Mouse (Mus musculus) kidney, adult 9 months (tissue): ENCODE measurements around the gene Birc5.

Source experiments
- DNase-seq: peaks from one replicate; pipeline ENCODE4 v3.0.0; 2022

Birc5 gene

DNA sequence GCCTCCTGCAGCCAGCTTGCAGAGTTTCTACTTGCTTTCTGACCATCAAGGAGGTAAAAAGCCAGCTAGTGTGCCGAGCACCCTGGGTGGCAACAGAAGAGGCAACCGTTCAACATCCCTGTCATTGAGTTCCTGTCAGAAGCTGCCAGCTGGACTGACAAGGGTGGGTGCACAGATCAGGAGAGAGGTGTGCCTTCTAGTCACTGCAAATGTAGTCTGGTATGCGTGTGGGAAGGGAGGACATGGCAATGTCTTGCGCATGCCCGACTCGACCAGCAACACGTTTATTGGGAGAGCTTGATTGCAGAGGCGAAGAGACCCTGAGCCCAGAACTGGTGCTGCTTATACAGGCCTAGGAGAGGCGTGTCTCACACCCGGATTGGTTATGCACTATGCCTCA is 8.4 kb downstream of the Birc5 start:
- DNase-seq, result no peak

DNA sequence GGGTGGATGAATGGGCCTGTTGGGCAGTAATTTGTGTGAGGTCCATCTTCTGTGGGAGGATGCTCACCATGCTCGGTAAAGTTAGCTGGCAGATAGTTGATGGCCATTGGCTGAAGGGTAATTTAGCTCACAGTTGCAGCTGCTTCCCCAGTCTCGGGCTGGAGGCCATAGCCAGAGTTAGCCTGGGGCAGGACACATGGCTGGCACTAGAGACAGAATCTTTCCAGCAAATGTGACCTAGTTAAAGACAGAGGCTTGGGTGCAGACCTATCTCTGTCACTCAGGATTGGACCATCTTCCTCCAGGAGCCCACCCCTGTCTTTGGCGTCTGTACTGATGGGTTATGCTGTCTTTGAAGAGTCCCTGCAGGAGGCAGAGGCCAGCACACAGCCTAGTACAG is 9.3 kb downstream of the Birc5 start:
- DNase-seq, result no peak

DNA sequence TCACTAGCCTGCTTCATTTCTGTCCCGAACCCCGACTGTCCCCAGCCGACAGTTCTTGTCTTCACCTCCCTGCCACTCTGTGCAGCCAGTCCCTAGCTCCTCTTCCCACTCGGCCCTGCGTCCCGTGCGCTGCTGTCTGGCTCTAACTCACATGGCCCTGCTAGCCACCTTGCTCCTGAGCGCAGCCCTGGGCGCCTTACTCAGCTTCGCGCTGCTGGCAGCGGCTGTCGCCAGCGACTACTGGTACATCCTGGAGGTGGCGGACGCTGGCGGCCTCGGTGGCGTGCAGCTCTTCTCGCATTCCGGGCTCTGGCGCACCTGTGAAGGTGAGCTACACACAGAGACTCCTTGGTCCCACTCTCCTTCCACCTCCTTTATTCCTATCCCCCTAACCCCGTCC is 11.6 kb downstream of the Birc5 start, which contains the start of gene Tmem235:
Gene Tmem235 (plus strand): TSS at position 152 of the 400 bp plus-strand sequence.
- DNase-seq, result no peak

DNA sequence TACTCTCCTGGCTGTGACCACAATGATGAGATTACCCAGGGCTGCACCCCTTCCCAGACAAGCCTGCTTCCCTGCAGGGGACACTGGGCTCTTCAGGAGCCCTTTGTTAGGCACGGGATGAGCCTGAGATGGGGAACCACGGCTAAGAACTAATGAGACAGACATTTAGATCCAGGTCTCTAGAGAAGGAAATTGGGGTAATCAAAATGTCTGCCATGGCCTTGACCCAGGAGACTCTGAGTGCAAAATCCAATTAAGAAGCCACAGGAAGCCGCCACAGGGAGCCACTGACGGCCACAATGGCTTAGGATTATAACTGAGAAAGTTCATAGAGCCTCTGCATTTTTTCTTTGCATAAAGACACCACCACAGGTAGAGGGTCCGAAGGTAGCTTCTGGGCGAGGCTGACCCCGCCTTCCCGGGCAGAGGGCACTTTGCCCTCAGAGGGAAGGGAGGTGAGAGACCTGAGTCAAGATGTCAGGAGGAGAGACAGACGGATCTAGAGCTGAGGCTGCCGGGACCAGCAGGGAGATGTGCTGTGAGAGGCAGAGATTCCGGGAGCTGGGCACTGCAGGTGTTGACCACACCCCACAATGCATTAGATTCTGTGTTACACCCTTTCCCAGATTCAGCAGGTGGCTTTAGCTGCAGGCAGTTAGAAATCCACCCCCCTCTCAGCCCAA is 14.3 kb downstream of the Birc5 start:
- DNase-seq, result peak; percentile 74

DNA sequence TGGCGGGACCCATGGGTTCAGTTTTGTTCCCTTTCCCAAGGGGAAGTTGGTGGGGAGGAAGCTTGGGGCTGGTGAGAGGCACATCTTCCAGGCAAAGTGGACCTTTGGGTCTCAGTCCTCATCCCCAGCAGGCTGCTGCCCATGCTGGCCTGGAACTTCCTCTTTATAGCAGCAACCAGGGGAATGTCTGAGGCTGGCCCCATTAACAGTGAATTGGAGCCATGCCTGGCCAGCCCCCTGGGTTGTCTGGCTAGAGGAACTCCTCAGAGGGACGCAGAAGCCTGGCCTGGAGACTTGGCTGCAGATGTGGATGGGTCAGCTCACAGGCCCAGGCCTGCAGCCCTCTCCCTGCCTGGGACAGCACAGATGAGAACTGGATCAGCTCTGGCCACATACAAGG is 15.8 kb downstream of the Birc5 start:
- no peak for DNase-seq

DNA sequence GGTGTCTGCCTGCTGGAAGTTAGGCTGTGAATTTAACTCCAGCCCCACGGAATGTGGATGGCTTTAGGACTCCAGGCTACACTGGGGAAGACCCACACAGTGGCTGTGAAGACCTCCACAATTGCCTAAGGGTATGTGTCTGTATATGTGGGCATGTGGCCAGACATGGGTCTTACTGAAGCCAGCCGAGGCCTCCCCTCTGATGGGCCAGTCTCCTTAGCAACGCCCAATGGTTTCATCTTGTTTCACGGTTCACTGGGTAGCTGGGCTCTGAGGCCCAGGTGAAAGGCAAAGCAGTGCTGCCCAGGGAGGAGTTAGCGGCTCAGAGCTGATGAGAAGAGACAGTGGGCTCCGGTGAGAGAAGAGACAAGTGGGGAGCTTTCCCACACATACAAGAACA is 16.9 kb downstream of the Birc5 start:
- no peak for DNase-seq

DNA sequence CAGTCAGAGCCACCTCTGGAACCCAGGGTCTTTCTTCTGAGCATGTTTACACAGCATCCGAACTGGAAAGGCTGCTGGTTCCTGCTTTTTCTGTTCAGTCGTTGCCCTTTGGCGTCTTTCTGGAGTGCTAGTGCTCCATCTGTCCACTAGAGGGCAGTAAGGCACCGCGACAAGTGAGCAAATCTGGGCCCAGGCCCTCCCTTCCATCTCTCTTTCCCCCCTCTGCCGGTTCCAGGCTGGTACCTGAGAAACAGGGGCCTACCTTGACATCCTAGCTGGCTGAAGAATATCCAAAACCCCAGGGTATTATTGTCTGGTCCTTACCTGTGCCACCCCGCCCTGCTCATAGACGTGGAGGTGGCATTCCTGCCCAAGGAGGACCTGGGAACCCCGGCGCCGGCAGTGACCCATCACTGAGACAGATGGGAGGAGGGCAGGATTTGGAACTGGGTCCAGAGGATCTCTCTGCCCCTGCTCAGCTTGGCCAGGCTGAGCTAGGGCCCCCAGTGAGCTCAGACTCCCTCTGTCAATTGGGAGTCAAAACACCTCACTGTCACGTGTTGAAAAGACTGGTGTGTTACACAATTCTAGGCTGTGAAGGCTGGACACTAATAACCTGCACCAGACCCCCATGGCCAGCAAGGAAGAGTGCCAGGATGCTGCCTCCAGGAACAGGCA is 21.8 kb downstream of the Birc5 start:
- DNase-seq, result peak; percentile 82

DNA sequence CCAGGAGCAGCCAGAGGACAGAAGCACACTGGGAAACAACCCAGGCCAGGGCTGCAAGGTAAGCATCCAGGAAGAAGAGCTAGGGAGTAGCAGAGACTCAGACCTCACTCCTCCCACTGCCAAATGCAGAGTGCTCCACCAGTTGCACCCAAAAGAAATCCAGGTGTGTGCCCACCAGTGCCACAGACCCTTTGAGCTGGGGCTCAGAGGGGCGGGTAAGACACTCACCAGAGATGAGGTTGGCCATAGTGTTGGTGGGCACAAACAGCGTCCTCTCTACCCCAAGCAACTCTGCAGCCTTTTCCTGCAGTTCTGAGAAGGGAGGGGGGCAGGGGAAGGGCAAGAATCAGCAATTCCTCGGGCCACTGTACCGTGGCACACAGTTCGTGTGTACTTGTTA is 22.3 kb downstream of the Birc5 start:
- DNase-seq, result no peak

DNA sequence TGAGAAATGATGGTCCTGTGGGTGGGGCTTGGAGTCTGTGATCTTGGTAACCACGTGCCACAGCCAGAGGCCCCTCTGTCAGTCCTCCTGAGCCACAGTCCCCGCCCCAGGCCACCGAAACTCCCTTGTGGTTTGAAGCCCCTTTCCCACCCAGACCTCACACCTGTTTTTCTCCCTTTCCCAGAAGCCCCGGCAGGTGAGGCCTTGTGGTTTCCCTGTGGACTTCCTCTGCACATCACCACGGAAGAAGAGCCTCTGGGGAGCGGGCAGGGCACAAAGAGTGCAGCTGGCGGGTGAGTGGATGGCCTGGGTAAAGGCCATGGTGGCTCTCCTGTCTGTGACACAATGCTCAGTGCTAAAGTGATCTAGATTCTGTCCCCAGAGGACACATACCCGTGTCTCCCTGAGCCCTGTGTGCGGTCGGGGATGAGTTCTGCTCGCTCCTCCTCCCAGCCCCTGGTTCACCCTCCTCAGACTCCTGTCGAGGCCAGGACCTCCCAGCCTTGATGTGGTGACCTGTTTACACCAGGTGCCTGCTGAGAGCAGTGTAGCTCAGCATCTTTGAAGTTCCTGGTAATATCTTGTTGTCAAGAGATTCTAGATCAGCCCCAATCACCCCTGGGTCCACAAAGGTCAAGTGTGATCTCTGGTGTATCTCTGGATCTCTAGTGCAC is 23.0 kb downstream of the Birc5 start:
- no peak for DNase-seq

DNA sequence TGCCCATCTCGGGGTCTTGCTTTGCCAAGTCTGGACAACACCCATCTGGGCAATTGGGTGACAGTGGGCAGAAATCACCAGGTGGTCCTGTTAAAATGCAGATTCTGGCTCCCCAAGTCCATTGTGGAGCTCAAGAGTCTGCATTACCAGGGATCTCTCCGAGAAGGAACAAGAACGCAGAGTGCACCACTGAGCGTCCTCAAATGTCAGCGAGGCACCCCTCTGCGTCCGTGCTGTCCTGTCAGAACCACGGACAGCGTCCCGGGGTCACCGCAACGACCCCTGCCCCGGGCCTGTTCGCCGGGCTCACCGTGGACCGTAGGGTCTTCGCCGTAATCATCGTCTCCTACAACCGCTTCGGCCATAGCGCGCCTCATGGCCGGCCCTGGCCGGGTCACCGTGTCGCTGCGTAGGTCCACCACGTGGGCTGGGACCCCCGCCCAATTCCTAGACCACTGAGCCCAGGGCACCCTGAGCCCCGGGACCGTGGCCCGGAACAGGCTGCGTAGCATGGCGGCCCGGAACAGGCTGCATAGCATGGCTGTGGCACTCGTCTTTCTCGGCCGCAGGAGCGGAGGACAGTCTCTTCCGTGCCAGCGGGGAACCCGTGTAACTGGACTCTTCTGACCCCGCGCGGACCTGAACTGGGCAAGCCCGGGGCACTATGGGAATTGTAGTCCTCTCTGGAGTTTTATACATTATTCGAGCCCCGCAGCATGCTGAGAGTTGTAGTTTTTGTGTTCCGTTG is 24.0 kb downstream of the Birc5 start, which contains the start of gene Tha1:
Gene Tha1 (minus strand): TSS at position 621 of the 748 bp plus-strand sequence.
- peak; percentile 87 for DNase-seq

DNA sequence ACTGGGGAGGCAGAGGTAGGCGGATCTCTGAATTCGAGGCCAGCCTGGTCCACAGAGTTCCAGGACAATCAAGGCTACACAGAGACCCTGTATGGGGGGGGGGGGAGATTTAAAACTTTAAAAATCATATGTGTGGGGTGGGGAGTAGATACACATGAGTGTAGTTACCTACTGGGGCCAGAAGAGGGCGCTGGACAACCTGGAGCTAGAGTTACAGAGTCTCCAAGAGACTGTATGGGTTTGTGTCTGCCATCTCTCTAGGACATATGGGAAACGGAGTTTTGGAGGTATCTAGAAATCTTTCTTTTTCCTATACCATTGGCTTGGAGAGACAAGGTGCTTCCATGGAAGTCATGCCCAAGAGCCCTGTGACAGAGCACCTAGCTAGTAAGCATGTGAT is 25.4 kb downstream of the Birc5 start:
- DNase-seq, result no peak

DNA sequence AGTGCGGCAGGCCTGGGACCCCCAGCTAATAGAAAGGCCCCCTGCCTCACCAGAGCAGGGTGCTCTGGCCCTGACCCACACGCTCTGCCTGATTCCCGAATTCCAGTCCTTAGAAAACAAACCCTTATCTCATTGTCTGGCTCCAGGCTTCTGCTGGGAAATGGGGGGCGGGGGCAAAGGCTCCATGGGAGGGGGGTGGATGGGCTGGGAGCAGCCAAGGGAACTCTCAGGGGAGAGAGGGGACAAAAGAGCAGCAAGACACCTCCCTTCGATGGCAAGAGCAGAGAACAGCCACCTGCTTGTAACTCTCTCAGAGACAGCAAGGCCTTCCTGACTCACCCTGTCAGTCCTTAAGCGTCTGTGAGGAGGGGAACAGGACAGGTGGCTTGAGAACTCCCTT is 26.6 kb downstream of the Birc5 start:
- no peak for DNase-seq

DNA sequence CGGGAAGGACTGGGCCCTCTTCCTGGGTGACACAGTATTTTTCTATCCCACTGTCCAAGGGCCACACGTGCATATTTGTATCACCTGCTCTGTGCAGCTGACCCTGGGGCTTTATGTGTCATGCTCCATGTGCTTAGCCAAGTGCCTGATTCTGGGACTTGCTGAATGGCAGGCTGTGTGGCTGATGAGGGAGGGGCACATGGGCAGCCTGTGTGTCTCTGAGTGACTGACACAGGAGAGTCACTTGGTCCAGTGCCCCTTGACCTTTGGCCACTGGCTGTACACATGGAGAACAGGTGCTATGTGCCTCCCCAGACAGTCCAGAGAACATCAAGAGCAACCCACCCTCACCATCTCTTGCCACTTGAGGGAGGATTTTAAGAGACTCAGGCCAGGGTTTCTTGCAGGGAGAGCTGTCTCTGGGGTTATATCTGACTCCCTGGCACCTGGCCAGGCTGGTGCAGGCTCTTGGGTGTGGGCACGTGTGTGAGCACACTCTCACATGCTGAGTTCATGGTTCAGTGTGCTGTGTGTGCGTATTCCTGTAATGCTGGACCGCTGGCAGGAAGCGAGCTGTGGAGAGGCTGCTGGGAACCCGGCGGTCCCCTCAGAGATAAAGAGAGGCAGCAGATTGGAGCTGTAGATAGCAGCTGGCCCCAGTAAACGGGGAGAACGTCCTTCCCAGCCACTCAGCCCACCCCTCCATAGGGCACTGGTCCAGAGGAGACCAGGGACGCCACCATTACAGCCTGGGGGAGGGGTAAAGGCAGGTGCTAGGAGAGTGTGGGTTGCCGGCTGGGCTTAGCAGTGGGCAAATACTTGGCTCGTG is 29.1 kb downstream of the Birc5 start:
- DNase-seq, result peak; percentile 55

DNA sequence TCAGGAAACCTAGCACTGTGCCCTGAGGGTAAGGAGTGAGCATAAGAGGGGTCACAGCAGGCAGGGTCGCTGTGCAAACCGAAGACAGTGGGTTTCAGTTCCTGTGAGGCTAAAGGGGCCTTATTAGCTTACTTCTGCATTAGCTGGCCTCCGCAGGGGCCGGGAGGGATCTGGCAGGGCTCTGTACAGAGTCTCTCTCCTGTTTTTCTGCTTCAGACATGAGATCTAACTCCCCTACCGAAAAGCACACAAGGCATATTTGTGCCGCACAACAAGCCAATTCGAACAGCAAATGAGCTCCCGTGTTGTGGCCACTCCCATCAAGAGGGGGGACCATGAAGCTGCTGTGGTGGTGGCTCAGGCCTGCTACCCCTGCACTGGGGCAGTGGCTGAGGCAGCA is 29.8 kb downstream of the Birc5 start:
- DNase-seq, result no peak

DNA sequence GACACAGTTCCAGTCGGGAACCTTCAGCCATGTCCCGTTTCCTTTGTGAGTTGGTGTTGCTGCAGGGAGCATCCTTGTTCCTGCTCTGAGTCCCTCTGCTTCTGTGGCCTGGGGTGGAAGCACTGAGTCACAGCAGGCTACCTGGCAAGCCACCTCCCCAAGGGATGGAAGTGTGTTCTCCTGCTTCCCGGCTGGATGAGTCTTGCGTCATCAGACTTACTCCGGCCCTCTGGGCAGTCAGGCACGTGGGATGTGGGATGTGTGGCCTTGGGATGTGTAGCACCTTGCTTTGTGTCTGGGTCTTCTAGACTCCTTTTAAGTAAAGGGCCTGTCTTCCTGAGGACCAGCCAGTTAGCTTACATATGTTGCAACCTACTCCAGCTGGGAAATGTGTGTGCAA is 30.6 kb downstream of the Birc5 start:
- no peak for DNase-seq

DNA sequence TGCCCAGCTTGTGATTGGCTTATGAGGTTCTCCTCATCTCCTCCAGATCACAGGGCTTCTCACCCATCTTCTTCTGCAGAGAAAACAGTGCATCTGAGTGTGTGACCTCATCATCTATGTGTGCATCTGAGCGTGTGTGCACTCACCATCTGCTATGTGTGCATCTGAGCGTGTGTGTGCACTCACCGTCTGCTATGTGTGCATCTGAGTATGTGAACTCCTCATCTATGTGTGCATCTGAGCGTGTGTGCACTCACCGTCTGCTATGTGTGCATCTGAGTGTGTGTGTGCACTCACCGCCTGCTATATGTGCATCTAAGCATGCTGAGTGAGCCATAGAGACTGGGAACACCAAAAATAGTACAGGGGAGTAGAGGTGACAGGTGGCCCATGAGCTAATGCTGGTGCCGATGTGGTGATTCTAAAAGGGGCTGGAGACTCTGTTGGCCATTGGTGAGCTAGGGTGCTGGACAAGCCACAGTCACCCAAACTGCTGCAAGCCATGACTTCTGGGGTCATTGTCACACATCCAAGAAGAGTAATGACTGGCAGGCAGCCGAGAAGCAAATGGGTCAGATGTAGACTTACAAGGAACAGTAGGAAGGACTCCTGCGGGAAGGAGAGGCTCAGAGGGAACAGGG is 31.4 kb downstream of the Birc5 start:
- no peak for DNase-seq

DNA sequence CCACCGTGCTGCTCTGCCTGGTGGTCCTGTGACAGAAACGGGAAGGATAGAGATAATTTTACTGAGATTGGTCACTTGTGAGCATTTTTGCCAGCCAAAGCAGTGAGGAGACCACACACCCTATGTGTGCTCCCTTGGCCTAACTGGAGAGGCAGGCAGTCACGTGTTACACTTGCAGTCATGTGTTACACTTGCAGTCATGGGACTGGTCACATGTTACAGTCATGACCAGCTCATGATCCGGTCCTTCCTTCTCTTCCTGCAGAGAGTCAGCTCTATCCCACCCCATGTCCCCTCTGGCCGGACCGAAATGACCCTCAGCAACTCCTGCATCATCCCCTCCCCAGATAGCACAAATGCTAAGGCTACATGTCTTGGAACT is 31.9 kb downstream of the Birc5 start:
- no peak for DNase-seq

DNA sequence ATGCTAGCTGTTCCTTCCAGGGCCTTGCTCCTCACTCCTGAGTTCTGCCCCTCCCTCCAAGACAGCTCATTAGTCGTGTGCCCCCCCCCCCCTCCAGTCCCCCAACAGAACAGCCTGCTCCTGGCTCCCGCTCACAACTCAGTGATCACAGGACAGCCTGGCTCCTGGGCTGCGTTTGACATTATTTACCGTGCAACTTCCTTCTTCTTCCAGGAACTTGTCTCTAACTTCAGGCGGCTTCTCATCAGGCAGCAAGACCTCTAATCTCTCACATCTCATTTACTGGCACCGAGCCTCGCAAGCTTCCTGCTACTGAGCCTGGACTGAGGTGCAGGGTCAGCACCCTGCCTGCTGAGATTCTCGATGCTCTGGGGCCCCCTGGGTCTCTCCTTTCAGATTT is 32.7 kb downstream of the Birc5 start:
- peak; percentile 73 for DNase-seq

DNA sequence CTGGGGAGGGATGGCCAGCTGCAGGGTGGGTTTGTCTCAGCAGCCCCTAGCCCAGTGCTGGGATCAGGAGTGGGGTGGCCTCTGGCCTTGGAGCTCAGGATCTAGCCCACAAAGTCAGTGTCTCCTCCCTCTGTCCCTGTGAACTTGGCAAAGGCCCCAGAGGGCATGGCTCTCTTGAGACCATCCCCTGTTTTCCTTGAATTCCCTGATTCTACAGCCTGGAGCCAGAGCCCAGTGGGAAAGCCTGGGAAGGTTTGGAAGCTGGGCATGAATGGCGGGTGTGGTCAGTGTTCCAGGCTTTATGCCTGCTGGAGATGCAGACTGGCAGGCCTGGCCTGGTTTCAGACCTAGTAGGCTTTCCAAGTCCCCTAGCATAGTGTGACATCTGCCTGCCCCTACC is 33.2 kb downstream of the Birc5 start:
- DNase-seq, result peak; percentile 38

DNA sequence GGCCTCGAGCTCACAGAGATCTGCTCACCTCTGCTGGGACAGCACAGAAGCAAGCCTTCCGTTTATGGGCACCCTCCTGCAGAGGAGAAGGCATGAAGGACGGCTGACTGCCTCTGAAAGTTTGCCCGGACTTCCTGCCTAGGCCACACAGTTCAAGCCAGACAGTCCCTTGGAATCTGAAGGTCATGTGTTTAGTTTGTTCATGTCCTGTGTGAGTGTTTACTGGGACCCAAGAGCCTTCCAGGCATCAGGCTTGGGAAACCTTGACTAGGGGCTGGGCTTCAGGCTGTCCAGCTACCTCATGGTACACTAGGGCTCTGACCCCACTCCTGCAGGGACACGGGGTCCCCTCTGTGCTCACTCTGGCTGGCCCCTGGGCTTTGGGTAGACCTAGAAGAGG is 36.9 kb downstream of the Birc5 start:
- DNase-seq, result no peak

DNA sequence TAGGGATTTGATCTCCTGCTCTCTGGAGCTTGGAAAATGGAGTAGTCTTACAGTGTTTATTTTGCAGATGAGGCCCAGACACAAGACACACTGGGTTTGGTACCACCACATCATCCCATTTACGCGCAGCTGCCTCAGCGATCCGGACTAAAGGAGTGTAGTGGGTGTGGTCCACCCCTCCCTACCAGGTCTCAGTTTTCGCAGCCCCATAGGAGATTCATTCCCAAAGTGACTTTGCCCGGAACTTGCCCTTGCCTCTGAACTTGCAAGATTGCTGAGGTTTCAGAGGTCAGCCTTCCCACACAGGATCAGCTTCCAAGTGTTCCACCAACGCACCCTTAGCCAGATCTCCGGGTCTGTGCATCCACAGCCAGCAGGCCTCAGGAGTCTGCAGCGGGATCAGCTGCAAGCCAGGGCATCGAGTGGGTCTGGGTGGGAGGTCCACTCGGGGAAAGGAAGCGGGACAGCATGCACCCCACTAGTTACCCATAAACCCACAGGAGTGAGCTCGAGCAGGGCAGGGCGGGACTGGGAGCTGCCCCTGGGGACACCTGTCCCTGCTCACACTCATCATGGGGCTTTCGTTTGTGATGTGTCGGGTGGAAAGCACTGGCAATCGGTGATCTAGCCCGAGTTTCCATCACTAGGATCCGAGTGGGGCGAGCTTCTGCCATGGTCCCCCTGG is 39.3 kb downstream of the Birc5 start:
- DNase-seq, result no peak
